8 mouse cellular contexts compared by ENCODE assay signal in genomic region chr11:109439209-109439608, GRCm38 (mm10). TPM values are rescaled to one million over a fixed set of nuclear protein-coding genes. Genes with fewer than 3 reads are reported as not detected.
DNase-seq lines count a peak whose midpoint lies in the region; ATAC-seq and TF ChIP-seq lines count a peak whose summit lies in the region.

No protein-coding gene starts in this region.

- 19% methylated on average over 4 of the region's 5 CpGs for WGBS in forebrain, postnatal 0 days
- WGBS in liver, embryonic 16.5 days (ENCODE audit: insufficient replicate concordance), result 35% methylated on average over 5 of the region's 5 CpGs

- no peaks in the 10 kb centered on the region for H3K79me2 ChIP-seq in CH12.LX (replicated peaks; ENCODE audit: control insufficient read depth, extremely low read depth, insufficient read depth, poor library complexity, severe bottlenecking)

- no peak for TF ChIP-seq CTCF in gastrocnemius, adult 2 months (IDR thresholded peaks at IDR 0.05)
- no peak for TF ChIP-seq CTCF in CH12.LX (conservative IDR thresholded peaks at IDR 0.05 in 1 of 2, IDR thresholded peaks at IDR 0.05 in 1 of 2; ENCODE audit: low read depth in 2 of 2, low read length in 2 of 2)
- no peak for TF ChIP-seq CTCF in forebrain, postnatal 0 days (IDR thresholded peaks at IDR 0.05; ENCODE audit: low read depth)

- TF ChIP-seq RAD21 in CH12.LX (IDR thresholded peaks at IDR 0.05; ENCODE audit: low read depth, low read length), result no peak

- in situ Hi-C loops in CH12.LX (cut with MboI; ENCODE audit: low pct_ligation_motif_present, low pct_unique_long_range_greater_than_20kb, low sequenced_read_pairs), result no loop called here

- TF ChIP-seq EP300 in CH12.LX (IDR thresholded peaks at IDR 0.05; ENCODE audit: low read length), result no peak

- TF ChIP-seq POLR2A in CH12.LX (IDR thresholded peaks at IDR 0.05; ENCODE audit: low read depth, low read length), result no peak

- no peaks in the 10 kb centered on the region for H3K9me3 ChIP-seq in CH12.LX (replicated peaks; ENCODE audit: low read length)
- H3K9me3 ChIP-seq in forebrain, postnatal 0 days (ENCODE audit: low read length), result no peaks in the 10 kb centered on the region
- no peaks in the 10 kb centered on the region for H3K9me3 ChIP-seq in liver, embryonic 16.5 days (replicated peaks; ENCODE audit: control insufficient read depth, low read length)

- H3K27me3 ChIP-seq in CH12.LX (replicated peaks), result no peaks in the 10 kb centered on the region
- H3K27me3 ChIP-seq in forebrain, postnatal 0 days (ENCODE audit: insufficient read depth, low read length), result no peaks in the 10 kb centered on the region
- H3K27me3 ChIP-seq in liver, embryonic 16.5 days (ENCODE audit: control insufficient read depth, insufficient read depth, low read depth, low read length), result no peaks in the 10 kb centered on the region

- H3K27ac ChIP-seq in gastrocnemius, adult 2 months, result peak overlapping the region; percentile 75
- no peak overlapping the region for H3K27ac ChIP-seq in CH12.LX (ENCODE audit: insufficient read depth, low read depth)
- H3K27ac ChIP-seq in forebrain, postnatal 0 days (ENCODE audit: low read depth, low read length), result no peak overlapping the region
- no peak overlapping the region; the same call in 1 of the 2 replicates for H3K27ac ChIP-seq in liver, embryonic 16.5 days (ENCODE audit: low read length)

- intact Hi-C loops in gastrocnemius, adult 2 months (cut with DNase I), result no loop called here

- H3K9ac ChIP-seq in CH12.LX (ENCODE audit: insufficient read depth, low read depth), result peak overlapping the region; percentile 47
- H3K9ac ChIP-seq in forebrain, postnatal 0 days, result 0 out of 2 replicates have a peak overlapping the region, but pooled peaks have one; percentile 51
- no peak overlapping the region for H3K9ac ChIP-seq in liver, embryonic 16.5 days (ENCODE audit: low read depth, low read length)

- peak overlapping the region; percentile 62; the same call in 1 of the 2 replicates for H3K4me2 ChIP-seq in CH12.LX (ENCODE audit: insufficient read depth, low read depth, poor library complexity, severe bottlenecking)
- H3K4me2 ChIP-seq in forebrain, postnatal 0 days (ENCODE audit: low read depth), result 0 out of 2 replicates have a peak overlapping the region, but pooled peaks have one; percentile 63
- H3K4me2 ChIP-seq in liver, embryonic 16.5 days (ENCODE audit: low read depth, low read length), result peak overlapping the region; percentile 86

- no peak for DNase-seq in gastrocnemius, adult 2 months
- DNase-seq in gastrocnemius, postnatal 10 days, result no peak
- DNase-seq in CH12.LX (ENCODE audit: extremely low read depth), result no peak
- DNase-seq in forebrain, postnatal 0 days, result no peak
- no peak for DNase-seq in spleen, postnatal 14 days (ENCODE audit: low spot score in 2 of 2)
- no peak for DNase-seq in layer of hippocampus, postnatal 10 days (ENCODE audit: low spot score in 2 of 2)
- DNase-seq in embryo, embryonic 11 days, result no peak

- dilution Hi-C loops in CH12.LX (cut with MboI; ENCODE audit: extremely low pct_ligation_motif_present, extremely low pct_unique_long_range_greater_than_20kb, low sequenced_read_pairs), result no loop called here

- ATAC-seq in forebrain, postnatal 0 days, result peak; percentile 42; the same call in 1 of the 2 replicates
- ATAC-seq in liver, embryonic 16.5 days (ENCODE audit: low read depth), result no peak

- H3K4me3 ChIP-seq in gastrocnemius, adult 2 months, result peak overlapping the region; percentile 81
- H3K4me3 ChIP-seq in CH12.LX (replicated peaks in 1 of 3; ENCODE audit: low read depth in 2 of 3, low read length in 2 of 3, poor library complexity in 1 of 3), result peak overlapping the region in 2 of 3 experiments; percentile 54 to 58
- no peak overlapping the region for H3K4me3 ChIP-seq in forebrain, postnatal 0 days (ENCODE audit: low read depth, low read length)
- no peak overlapping the region; the same call in 1 of the 2 replicates for H3K4me3 ChIP-seq in liver, embryonic 16.5 days (ENCODE audit: low read depth, low read length)

- peaks cover 3 to 36% of the 10 kb centered on the region in 2 experiments for H3K36me3 ChIP-seq in CH12.LX (replicated peaks in 1 of 2; ENCODE audit: control insufficient read depth in 1 of 2, insufficient read depth in 1 of 2, low read length in 1 of 2)
- H3K36me3 ChIP-seq in forebrain, postnatal 0 days (ENCODE audit: insufficient read depth), result peaks cover 28% of the 10 kb centered on the region
- peaks cover 7% of the 10 kb centered on the region; the same call in 1 of the 2 replicates for H3K36me3 ChIP-seq in liver, embryonic 16.5 days (ENCODE audit: control insufficient read depth, insufficient read depth)

- peaks cover 10 to 38% of the 10 kb centered on the region in 2 experiments for H3K4me1 ChIP-seq in CH12.LX (ENCODE audit: control insufficient read depth in 1 of 2, insufficient read depth in 2 of 2)
- H3K4me1 ChIP-seq in forebrain, postnatal 0 days (ENCODE audit: insufficient read depth), result no peaks in the 10 kb centered on the region
- H3K4me1 ChIP-seq in liver, embryonic 16.5 days (ENCODE audit: control insufficient read depth, low read depth, low read length), result peaks cover 23% of the 10 kb centered on the region

TF ChIP-seq in CH12.LX, 34 proteins besides CTCF, POLR2A, EP300 and RAD21:
- TF ChIP-seq MAZ (IDR thresholded peaks at IDR 0.05; ENCODE audit: low read depth, low read length), result no peak
- no peak for TF ChIP-seq BHLHE40 (IDR thresholded peaks at IDR 0.05; ENCODE audit: low read depth, low read length)
- no peak for TF ChIP-seq MAX (IDR thresholded peaks at IDR 0.05; ENCODE audit: low read length)
- TF ChIP-seq ELF1 (IDR thresholded peaks at IDR 0.05; ENCODE audit: low read depth, low read length), result no peak
- TF ChIP-seq CHD2 (IDR thresholded peaks at IDR 0.05; ENCODE audit: low read length), result no peak
- no peak for TF ChIP-seq ZMIZ1 (IDR thresholded peaks at IDR 0.05; ENCODE audit: low read depth, low read length)
- no peak for TF ChIP-seq TBP (conservative IDR thresholded peaks at IDR 0.05; ENCODE audit: low read depth, low read length)
- TF ChIP-seq USF1 (IDR thresholded peaks at IDR 0.05; ENCODE audit: low read depth, low read length), result no peak
- no peak for TF ChIP-seq MAFK (IDR thresholded peaks at IDR 0.05; ENCODE audit: insufficient replicate concordance, low read length)
- TF ChIP-seq E2F4 (IDR thresholded peaks at IDR 0.05; ENCODE audit: insufficient replicate concordance, low read depth, low read length), result no peak
- no peak for TF ChIP-seq KAT2A (IDR thresholded peaks at IDR 0.05; ENCODE audit: insufficient replicate concordance, low read length)
- TF ChIP-seq ZC3H11A (IDR thresholded peaks at IDR 0.05; ENCODE audit: low read depth, low read length), result no peak
- no peak for TF ChIP-seq HCFC1 (IDR thresholded peaks at IDR 0.05; ENCODE audit: low read depth, low read length)
- no peak for TF ChIP-seq TCF12 (IDR thresholded peaks at IDR 0.05; ENCODE audit: low read depth, low read length)
- no peak for TF ChIP-seq GABPA (IDR thresholded peaks at IDR 0.05; ENCODE audit: insufficient replicate concordance, low read depth, low read length)
- no peak for TF ChIP-seq USF2 (conservative IDR thresholded peaks at IDR 0.05; ENCODE audit: low read depth, low read length)
- TF ChIP-seq SMC3 (IDR thresholded peaks at IDR 0.05; ENCODE audit: low read depth, low read length), result no peak

RNA-seq across cellular contexts. Expression of gene Amz2, which starts 13.5 kb away (rescaled TPM):
- 10 to 100 TPM; 70.4 to 71.7 TPM for total RNA-seq in gastrocnemius, adult 2 months (2021)
- 10 to 100 TPM; 48.8 to 49.5 TPM for total RNA-seq in gastrocnemius, postnatal 10 days (2021)
- total RNA-seq in CH12.LX (2012; rRNA removed) (19.7 and 23.3 TPM in 2 replicates), CH12.LX (2014; rRNA removed) (22.3 and 24.5 TPM in 2 replicates)
- 18.6 and 23.7 TPM in 2 replicates for polyA plus RNA-seq in CH12.LX (2012; ENCODE audit: insufficient read length, low read depth)
- total RNA-seq in forebrain, postnatal 0 days (2014; rRNA removed), result 200 and 213 TPM in 2 replicates
- 45.5 and 46.2 TPM in 2 replicates for polyA plus RNA-seq in forebrain, postnatal 0 days (2015; fragmentation: Nextera tagmentation; extraction: Ambion mirVana)
- 10.1 and 11.4 TPM in 2 replicates for polyA plus RNA-seq in liver, embryonic 16.5 days (2015; fragmentation: Nextera tagmentation; extraction: Ambion mirVana)
- 100 to 1,000 TPM; 104 to 111 TPM for total RNA-seq in layer of hippocampus, postnatal 10 days (2021)

RNA-seq across cellular contexts. Expression of gene 9930022D16Rik, which starts 25.5 kb away (rescaled TPM):
- total RNA-seq in gastrocnemius, adult 2 months (2021), result not detected
- total RNA-seq in gastrocnemius, postnatal 10 days (2021), result not detected
- total RNA-seq in CH12.LX (2012; rRNA removed) (0.08 TPM in 2 replicates), CH12.LX (2014; rRNA removed) (0.08 TPM in 1 of 2 replicates, not detected in the other)
- not detected in 2 replicates for polyA plus RNA-seq in CH12.LX (2012; ENCODE audit: insufficient read length, low read depth)
- not detected in 2 replicates for total RNA-seq in forebrain, postnatal 0 days (2014; rRNA removed)
- not detected in 2 replicates for polyA plus RNA-seq in forebrain, postnatal 0 days (2015; fragmentation: Nextera tagmentation; extraction: Ambion mirVana)
- not detected in 2 replicates for polyA plus RNA-seq in liver, embryonic 16.5 days (2015; fragmentation: Nextera tagmentation; extraction: Ambion mirVana)
- not detected for total RNA-seq in layer of hippocampus, postnatal 10 days (2021)

RNA-seq across cellular contexts. Expression of gene Arsg, which starts 34.0 kb away (rescaled TPM):
- total RNA-seq in gastrocnemius, adult 2 months (2021), result under 1 TPM; 0.84 to 0.86 TPM
- total RNA-seq in gastrocnemius, postnatal 10 days (2021), result 10 to 100 TPM in 1 of 2 experiments, 1 to 10 TPM in 1; 9.3 to 12.3 TPM
- total RNA-seq in CH12.LX (2012; rRNA removed) (2.2 and 3.3 TPM in 2 replicates), CH12.LX (2014; rRNA removed) (1.3 and 1.4 TPM in 2 replicates)
- 0.76 and 0.79 TPM in 2 replicates for polyA plus RNA-seq in CH12.LX (2012; ENCODE audit: insufficient read length, low read depth)
- total RNA-seq in forebrain, postnatal 0 days (2014; rRNA removed), result 5.3 and 6.5 TPM in 2 replicates
- 6.9 and 7.8 TPM in 2 replicates for polyA plus RNA-seq in forebrain, postnatal 0 days (2015; fragmentation: Nextera tagmentation; extraction: Ambion mirVana)
- polyA plus RNA-seq in liver, embryonic 16.5 days (2015; fragmentation: Nextera tagmentation; extraction: Ambion mirVana), result 3.2 and 3.8 TPM in 2 replicates
- 1 to 10 TPM; 6.6 to 9.1 TPM for total RNA-seq in layer of hippocampus, postnatal 10 days (2021)

RNA-seq across cellular contexts. Expression of gene Slc16a6, which starts 34.2 kb away (rescaled TPM):
- total RNA-seq in gastrocnemius, adult 2 months (2021), result 1 to 10 TPM; 7.4 to 9.2 TPM
- 10 to 100 TPM; 18.6 to 20.8 TPM for total RNA-seq in gastrocnemius, postnatal 10 days (2021)
- total RNA-seq in CH12.LX (2012; rRNA removed) (14.1 and 18.3 TPM in 2 replicates), CH12.LX (2014; rRNA removed) (18.7 and 20.9 TPM in 2 replicates)
- polyA plus RNA-seq in CH12.LX (2012; ENCODE audit: insufficient read length, low read depth), result 18.9 and 24.2 TPM in 2 replicates
- total RNA-seq in forebrain, postnatal 0 days (2014; rRNA removed), result 6.8 and 9.8 TPM in 2 replicates
- 5.4 and 6.9 TPM in 2 replicates for polyA plus RNA-seq in forebrain, postnatal 0 days (2015; fragmentation: Nextera tagmentation; extraction: Ambion mirVana)
- 32.0 and 33.4 TPM in 2 replicates for polyA plus RNA-seq in liver, embryonic 16.5 days (2015; fragmentation: Nextera tagmentation; extraction: Ambion mirVana)
- 10 to 100 TPM; 11.4 to 14.9 TPM for total RNA-seq in layer of hippocampus, postnatal 10 days (2021)

Comparison
In these comparisons a context has a peak if more than half of its experiments do, and no peak if none do; other contexts are left out.
1. H3K4me3 ChIP-seq: peak in gastrocnemius, adult 2 months (single experiment) and CH12.LX (2 of 3); none in forebrain, postnatal 0 days (single experiment) and liver, embryonic 16.5 days (single experiment).
2. Peak in every context shown above with its lines, with median percentiles within 50 percentile points of each other: H3K4me2 ChIP-seq.